Mouse (Mus musculus): ENCODE data around the gene Scarb1. TPM values are rescaled to one million over a fixed set of nuclear protein-coding genes. Genes with fewer than 3 reads are reported as not detected.

The Scarb1 gene
- polyA plus RNA-seq, 1 experiment from 2014 or later: 28.2 TPM

GRCm38 (mm10) chr5:125381954-125382672 lies 41.2 kb upstream of the Scarb1 start:
- Histone ChIP-seq H3K27ac (no peak overlapping the region), H3K4me1 (peaks cover 10% of the 10 kb centered on the region), H3K4me3 (no peak overlapping the region), H3K9me3 (no peaks in the 10 kb centered on the region), H3K4me2 (replicated peaks) (no peak overlapping the region), H3K27me3 (replicated peaks) (no peaks in the 10 kb centered on the region), H3K36me3 (peaks cover 17% of the 10 kb centered on the region), H3K9ac (no peak overlapping the region)
- WGBS: 84% methylated on average over 5 of the region's 5 CpGs
- ATAC-seq (ENCODE audit: low FRiP score, low read depth): no peak

- Histone ChIP-seq H3K27me3 (replicated peaks) (no peaks in the 10 kb centered on the region), H3K27ac (no peak overlapping the region), H3K36me3 (no peaks in the 10 kb centered on the region), H3K9me3 (no peaks in the 10 kb centered on the region), H3K9ac (no peak overlapping the region), H3K4me3 (no peak overlapping the region), H3K4me1 (no peaks in the 10 kb centered on the region), H3K4me2 (replicated peaks) (no peak overlapping the region)
- ATAC-seq (ENCODE audit: low FRiP score, low read depth): no peak
- WGBS: 86% methylated on average over 5 of the region's 5 CpGs
Measured at GRCm38 (mm10) chr5:125378919-125379318, 38.0 kb upstream of the Scarb1 start.

GRCm38 (mm10) chr5:125377214-125377613 lies 36.3 kb upstream of the Scarb1 start:
- no peak overlapping the region for H3K27ac ChIP-seq
- no peak overlapping the region for H3K4me3 ChIP-seq
- H3K4me1 ChIP-seq: no peaks in the 10 kb centered on the region
- 77% methylated on average over 7 of the region's 7 CpGs for WGBS
- no peaks in the 10 kb centered on the region for H3K36me3 ChIP-seq
- no peak overlapping the region for H3K4me2 ChIP-seq (replicated peaks)
- no peaks in the 10 kb centered on the region for H3K9me3 ChIP-seq
- H3K27me3 ChIP-seq (replicated peaks): no peaks in the 10 kb centered on the region
- no peak for ATAC-seq (ENCODE audit: low FRiP score, low read depth)
- H3K9ac ChIP-seq: no peak overlapping the region

GRCm38 (mm10) chr5:125375871-125376270 lies 35.0 kb upstream of the Scarb1 start:
- no peak overlapping the region for H3K4me3 ChIP-seq
- H3K9ac ChIP-seq: no peak overlapping the region
- H3K9me3 ChIP-seq: no peaks in the 10 kb centered on the region
- H3K27ac ChIP-seq: no peak overlapping the region
- H3K4me2 ChIP-seq (replicated peaks): no peak overlapping the region
- no peak for ATAC-seq (ENCODE audit: low FRiP score, low read depth)
- no peaks in the 10 kb centered on the region for H3K4me1 ChIP-seq
- H3K27me3 ChIP-seq (replicated peaks): no peaks in the 10 kb centered on the region
- no peaks in the 10 kb centered on the region for H3K36me3 ChIP-seq
- 87% methylated on average over 2 of the region's 2 CpGs for WGBS

- Histone ChIP-seq H3K4me3 (no peak overlapping the region), H3K9ac (no peak overlapping the region), H3K9me3 (no peaks in the 10 kb centered on the region), H3K27me3 (replicated peaks) (no peaks in the 10 kb centered on the region), H3K27ac (no peak overlapping the region), H3K36me3 (no peaks in the 10 kb centered on the region), H3K4me2 (replicated peaks) (no peak overlapping the region), H3K4me1 (no peaks in the 10 kb centered on the region)
- no peak for ATAC-seq (ENCODE audit: low FRiP score, low read depth)
- 83% methylated on average over 4 of the region's 4 CpGs for WGBS
Measured at GRCm38 (mm10) chr5:125372027-125372426, 31.1 kb upstream of the Scarb1 start.

GRCm38 (mm10) chr5:125370950-125371693 lies 30.2 kb upstream of the Scarb1 start:
- WGBS: 69% methylated on average over 7 of the region's 7 CpGs
- Histone ChIP-seq H3K4me2 (replicated peaks) (no peak overlapping the region), H3K9ac (no peak overlapping the region), H3K36me3 (no peaks in the 10 kb centered on the region), H3K4me3 (no peak overlapping the region), H3K27ac (no peak overlapping the region), H3K9me3 (no peaks in the 10 kb centered on the region), H3K27me3 (replicated peaks) (no peaks in the 10 kb centered on the region), H3K4me1 (no peaks in the 10 kb centered on the region)
- no peak for ATAC-seq (ENCODE audit: low FRiP score, low read depth)

- no peaks in the 10 kb centered on the region for H3K27me3 ChIP-seq (replicated peaks)
- no peak for ATAC-seq (ENCODE audit: low FRiP score, low read depth)
- under 1% methylated on average over 4 of the region's 4 CpGs for WGBS
Measured at GRCm38 (mm10) chr5:125368568-125368967, 27.7 kb upstream of the Scarb1 start.

GRCm38 (mm10) chr5:125368156-125368555 lies 27.3 kb upstream of the Scarb1 start:
- Histone ChIP-seq H3K4me3 (no peak overlapping the region), H3K36me3 (no peaks in the 10 kb centered on the region), H3K4me2 (replicated peaks) (no peak overlapping the region), H3K4me1 (no peaks in the 10 kb centered on the region), H3K27ac (no peak overlapping the region), H3K9ac (no peak overlapping the region), H3K27me3 (replicated peaks) (no peaks in the 10 kb centered on the region), H3K9me3 (no peaks in the 10 kb centered on the region)
- ATAC-seq (ENCODE audit: low FRiP score, low read depth): no peak
- 77% methylated on average over 5 of the region's 5 CpGs for WGBS

More at GRCm38 (mm10) chr5:125368568-125368967, 27.7 kb upstream of the Scarb1 start:
- Histone ChIP-seq H3K36me3 (no peaks in the 10 kb centered on the region), H3K27ac (no peak overlapping the region), H3K9ac (no peak overlapping the region), H3K9me3 (no peaks in the 10 kb centered on the region), H3K4me3 (no peak overlapping the region), H3K4me1 (no peaks in the 10 kb centered on the region), H3K4me2 (replicated peaks) (no peak overlapping the region)

GRCm38 (mm10) chr5:125364851-125365429 lies 24.0 kb upstream of the Scarb1 start:
- no peak for ATAC-seq (ENCODE audit: low FRiP score, low read depth)
- no peaks in the 10 kb centered on the region for H3K36me3 ChIP-seq
- no peaks in the 10 kb centered on the region for H3K27me3 ChIP-seq (replicated peaks)
- H3K4me2 ChIP-seq (replicated peaks): no peak overlapping the region
- 82% methylated on average over 4 of the region's 4 CpGs for WGBS
- H3K9me3 ChIP-seq: no peaks in the 10 kb centered on the region
- H3K9ac ChIP-seq: no peak overlapping the region
- H3K27ac ChIP-seq: no peak overlapping the region
- no peaks in the 10 kb centered on the region for H3K4me1 ChIP-seq
- no peak overlapping the region for H3K4me3 ChIP-seq

- no peaks in the 10 kb centered on the region for H3K9me3 ChIP-seq
- no peak for ATAC-seq (ENCODE audit: low FRiP score, low read depth)
- H3K4me2 ChIP-seq (replicated peaks): no peak overlapping the region
- H3K27me3 ChIP-seq (replicated peaks): no peaks in the 10 kb centered on the region
- WGBS: 86% methylated on average over 7 of the region's 7 CpGs
- H3K4me3 ChIP-seq: no peak overlapping the region
- H3K36me3 ChIP-seq: no peaks in the 10 kb centered on the region
- H3K27ac ChIP-seq: no peak overlapping the region
- H3K4me1 ChIP-seq: no peaks in the 10 kb centered on the region
- no peak overlapping the region for H3K9ac ChIP-seq
Measured at GRCm38 (mm10) chr5:125363894-125364293, 23.0 kb upstream of the Scarb1 start.

- no peak overlapping the region for H3K9ac ChIP-seq
- WGBS: 85% methylated on average over 16 of the region's 16 CpGs
- ATAC-seq (ENCODE audit: low FRiP score, low read depth): no peak
- no peaks in the 10 kb centered on the region for H3K36me3 ChIP-seq
- no peaks in the 10 kb centered on the region for H3K27me3 ChIP-seq (replicated peaks)
- no peak overlapping the region for H3K27ac ChIP-seq
- H3K4me1 ChIP-seq: no peaks in the 10 kb centered on the region
- no peak overlapping the region for H3K4me3 ChIP-seq
- H3K4me2 ChIP-seq (replicated peaks): no peak overlapping the region
- H3K9me3 ChIP-seq: no peaks in the 10 kb centered on the region
Measured at GRCm38 (mm10) chr5:125360981-125361510, 20.2 kb upstream of the Scarb1 start.

GRCm38 (mm10) chr5:125360566-125360965 lies 19.7 kb upstream of the Scarb1 start:
- no peaks in the 10 kb centered on the region for H3K9me3 ChIP-seq
- no peak overlapping the region for H3K4me3 ChIP-seq
- WGBS: 79% methylated on average over 9 of the region's 9 CpGs
- H3K4me2 ChIP-seq (replicated peaks): no peak overlapping the region
- no peak overlapping the region for H3K9ac ChIP-seq
- ATAC-seq (ENCODE audit: low FRiP score, low read depth): no peak
- H3K27me3 ChIP-seq (replicated peaks): no peaks in the 10 kb centered on the region
- no peaks in the 10 kb centered on the region for H3K4me1 ChIP-seq
- no peak overlapping the region for H3K27ac ChIP-seq
- no peaks in the 10 kb centered on the region for H3K36me3 ChIP-seq

Data from neural tube, embryonic 12.5 days (tissue).